Mouse (Mus musculus) testis, adult 2 months (tissue): ENCODE measurements around the gene Acap2.

ENCODE experiments used
- CTCF ChIP-seq: fragments of 200-500 bp; IDR thresholded peaks from 2 replicates; pipeline ENCODE4 v1.5.1; 2012; ENCODE audit warnings: low read depth, mild to moderate bottlenecking, inconsistent platforms, low read length, moderate library complexity; ENCODE audit not compliant: control insufficient read depth, insufficient read depth, insufficient replicate concordance
- POLR2A ChIP-seq: fragments of 200-500 bp; IDR thresholded peaks from 2 replicates; pipeline ENCODE4 v1.6.1; 2012; ENCODE audit warnings: low read depth, mild to moderate bottlenecking, inconsistent platforms, low read length, moderate library complexity; ENCODE audit not compliant: control insufficient read depth

GRCm38 (mm10) chr16:31205726-31206125 lies 4.7 kb upstream of the Acap2 start:
- TF ChIP-seq POLR2A (no peak), CTCF (no peak)
